In the genomic region with DNA sequence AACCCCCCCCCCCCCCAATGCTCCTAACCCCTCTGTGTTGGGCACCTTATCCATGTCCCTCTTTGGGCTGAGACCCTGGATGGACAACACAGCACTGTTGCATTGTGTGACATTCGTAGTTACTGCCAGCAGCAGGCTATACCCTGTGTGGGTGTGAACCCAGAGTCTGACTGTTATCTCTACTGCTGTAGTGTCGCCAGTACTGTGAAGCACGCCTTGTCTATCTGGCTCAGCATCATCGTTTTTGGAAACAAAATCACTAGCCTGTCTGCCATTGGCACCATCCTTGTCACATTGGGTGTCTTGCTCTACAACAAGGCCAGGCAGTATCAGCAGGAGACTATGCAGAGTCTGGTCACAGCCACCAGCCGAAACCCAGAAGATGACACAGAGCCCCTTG, we compare ENCODE assay signal across 39 mouse cellular contexts. TPM values are rescaled to one million over a fixed set of nuclear protein-coding genes. Genes with fewer than 3 reads are reported as not detected.
DNase-seq lines count a peak whose midpoint lies in the region; ATAC-seq and TF ChIP-seq lines count a peak whose summit lies in the region.
"Had no signal": no experiment of that assay in that cellular context is flagged by ENCODE, and none has a peak within 500 bp of the region (broad histone marks: within the 10 kb centered on the region; RNA-seq: fewer than 3 reads in every experiment).

No protein-coding gene starts in this region.

- H3K36me3 ChIP-seq in kidney, postnatal 0 days (ENCODE audit: insufficient read depth, low read length): peaks cover 53% of the 10 kb centered on the region
- H3K36me3 ChIP-seq in liver, embryonic 11.5 days (ENCODE audit: control insufficient read depth, insufficient read depth, low read length): peaks cover 36% of the 10 kb centered on the region
- peaks cover 60% of the 10 kb centered on the region for H3K36me3 ChIP-seq in liver, postnatal 0 days (replicated peaks; ENCODE audit: insufficient read depth, low read length)
- peaks cover 82% of the 10 kb centered on the region for H3K36me3 ChIP-seq in liver, embryonic 15.5 days (replicated peaks)

- no peak overlapping the region for H3K9ac ChIP-seq in kidney, postnatal 0 days (ENCODE audit: low read depth, low read length)
- no peak overlapping the region for H3K9ac ChIP-seq in liver, embryonic 11.5 days (ENCODE audit: low read depth, low read length)
- no peak overlapping the region for H3K9ac ChIP-seq in liver, postnatal 0 days (replicated peaks)
- H3K9ac ChIP-seq in liver, embryonic 15.5 days: no peak overlapping the region
- H3K9ac ChIP-seq: embryonic facial prominence, embryonic 12.5 days; hindbrain, embryonic 12.5 days; lung, embryonic 14.5 days; stomach, embryonic 15.5 days had no signal

- TF ChIP-seq EP300 in liver, postnatal 0 days (IDR thresholded peaks at IDR 0.05; ENCODE audit: low read depth): no peak

- H3K9me3 ChIP-seq in kidney, postnatal 0 days (replicated peaks; ENCODE audit: low read length): no peaks in the 10 kb centered on the region
- no peaks in the 10 kb centered on the region for H3K9me3 ChIP-seq in liver, embryonic 11.5 days (ENCODE audit: control insufficient read depth, low read length)
- H3K9me3 ChIP-seq in liver, postnatal 0 days (ENCODE audit: low read length): no peaks in the 10 kb centered on the region
- H3K9me3 ChIP-seq in liver, embryonic 15.5 days (replicated peaks): no peaks in the 10 kb centered on the region
- H3K9me3 ChIP-seq: embryonic facial prominence, embryonic 12.5 days; hindbrain, embryonic 12.5 days; stomach, embryonic 15.5 days had no signal

- TF ChIP-seq CTCF in kidney, postnatal 0 days (IDR thresholded peaks at IDR 0.05; ENCODE audit: low read depth): no peak
- TF ChIP-seq CTCF in liver, postnatal 0 days (IDR thresholded peaks at IDR 0.05; ENCODE audit: low read depth): no peak

- no peak for DNase-seq in kidney, postnatal 0 days (ENCODE audit: low spot score)
- no peak for DNase-seq in kidney, postnatal 14 days
- DNase-seq in liver, embryonic 11.5 days (ENCODE audit: low spot score): no peak
- no peak for DNase-seq in liver, postnatal 0 days
- no peak for DNase-seq in ovary, postnatal 10 days (ENCODE audit: low spot score)
- DNase-seq in gastrocnemius, adult 18-20 months (ENCODE audit: low spot score): no peak
- DNase-seq: adrenal gland, postnatal 10 days; cerebellum, adult 11 months; cerebellum, adult 9-11 months; embryo, embryonic 11 days; gastrocnemius, postnatal 10 days; heart, postnatal 14 days; kidney, adult 9 months; kidney, postnatal 25 days; left cerebral cortex, postnatal 4 days; lung, embryonic 14.5 days; lung, postnatal 14 days; thymus, adult 2 months; thymus, postnatal 4 days had no signal

- no peak overlapping the region for H3K4me3 ChIP-seq in kidney, postnatal 0 days (replicated peaks; ENCODE audit: low read depth, low read length)
- no peak overlapping the region for H3K4me3 ChIP-seq in liver, embryonic 11.5 days (ENCODE audit: low read depth, low read length)
- no peak overlapping the region for H3K4me3 ChIP-seq in liver, postnatal 0 days (ENCODE audit: low read depth, low read length)
- H3K4me3 ChIP-seq in liver, embryonic 15.5 days (replicated peaks): no peak overlapping the region
- H3K4me3 ChIP-seq: embryonic facial prominence, embryonic 12.5 days; hindbrain, embryonic 12.5 days; stomach, embryonic 15.5 days had no signal

- H3K27ac ChIP-seq in kidney, postnatal 0 days: no peak overlapping the region
- no peak overlapping the region for H3K27ac ChIP-seq in liver, embryonic 11.5 days (ENCODE audit: low read depth, low read length)
- H3K27ac ChIP-seq in liver, postnatal 0 days (ENCODE audit: low read depth): no peak overlapping the region
- H3K27ac ChIP-seq in liver, embryonic 15.5 days (replicated peaks): no peak overlapping the region
- H3K27ac ChIP-seq: embryonic facial prominence, embryonic 12.5 days; hindbrain, embryonic 12.5 days; hindbrain, postnatal 0 days; stomach, embryonic 15.5 days had no signal

- 0 out of 2 replicates have a peak, but pooled peaks have one; percentile 29 for ATAC-seq in kidney, postnatal 0 days (replicated peaks; ENCODE audit: low FRiP score, low read depth)
- ATAC-seq in liver, embryonic 11.5 days (replicated peaks; ENCODE audit: low FRiP score): peak; percentile 58; the same call in 1 of the 2 replicates
- ATAC-seq in liver, postnatal 0 days: no peak
- peak; percentile 44; the same call in 1 of the 2 replicates for ATAC-seq in erythroblast, adult 5-6 weeks (replicated peaks; ENCODE audit: low FRiP score, poor library complexity, severe bottlenecking)
- ATAC-seq in liver, embryonic 15.5 days (ENCODE audit: insufficient read depth): peak; percentile 52; the same call in 1 of the 2 replicates
- ATAC-seq: forebrain, embryonic 16.5 days; hindbrain, postnatal 0 days; intestine, embryonic 16.5 days; midbrain, embryonic 16.5 days; Patski had no signal

- no peaks in the 10 kb centered on the region for H3K27me3 ChIP-seq in kidney, postnatal 0 days (ENCODE audit: insufficient read depth, low read length)
- no peaks in the 10 kb centered on the region for H3K27me3 ChIP-seq in liver, embryonic 11.5 days (replicated peaks; ENCODE audit: control insufficient read depth, insufficient read depth, low read length)
- H3K27me3 ChIP-seq in liver, postnatal 0 days (ENCODE audit: insufficient read depth, low read length): no peaks in the 10 kb centered on the region
- H3K27me3 ChIP-seq in liver, embryonic 15.5 days: no peaks in the 10 kb centered on the region
- H3K27me3 ChIP-seq: embryonic facial prominence, embryonic 12.5 days; hindbrain, embryonic 12.5 days; Patski; stomach, embryonic 15.5 days had no signal

- WGBS in kidney, postnatal 0 days: 94% methylated on average over 5 of the region's 5 CpGs
- WGBS in liver, embryonic 11.5 days: 71% methylated on average over 5 of the region's 5 CpGs
- 63% methylated on average over 5 of the region's 5 CpGs for WGBS in liver, postnatal 0 days (ENCODE audit: insufficient replicate concordance)
- WGBS in liver, embryonic 15.5 days (ENCODE audit: insufficient replicate concordance): 52% methylated on average over 5 of the region's 5 CpGs

- H3K4me2 ChIP-seq in kidney, postnatal 0 days (ENCODE audit: low read length): no peak overlapping the region
- no peak overlapping the region for H3K4me2 ChIP-seq in liver, embryonic 11.5 days
- H3K4me2 ChIP-seq in liver, postnatal 0 days (ENCODE audit: low read depth, low read length): no peak overlapping the region
- H3K4me2 ChIP-seq in liver, embryonic 15.5 days: no peak overlapping the region
- H3K4me2 ChIP-seq: embryonic facial prominence, embryonic 12.5 days; hindbrain, embryonic 12.5 days; lung, embryonic 14.5 days; midbrain, embryonic 11.5 days; stomach, embryonic 15.5 days had no signal

- no peaks in the 10 kb centered on the region for H3K4me1 ChIP-seq in kidney, postnatal 0 days (replicated peaks; ENCODE audit: insufficient read depth, low read length)
- peaks cover 1% of the 10 kb centered on the region; the same call in 1 of the 2 replicates for H3K4me1 ChIP-seq in liver, embryonic 11.5 days (replicated peaks; ENCODE audit: control insufficient read depth, insufficient read depth, low read length)
- peaks cover 1% of the 10 kb centered on the region for H3K4me1 ChIP-seq in liver, postnatal 0 days (ENCODE audit: insufficient read depth)
- H3K4me1 ChIP-seq in liver, embryonic 15.5 days (replicated peaks): peaks cover 8% of the 10 kb centered on the region
- H3K4me1 ChIP-seq: embryonic facial prominence, embryonic 12.5 days; hindbrain, embryonic 12.5 days; stomach, embryonic 15.5 days had no signal

RNA-seq across cellular contexts. Expression of gene Cdk11b, which starts 6.3 kb away (rescaled TPM):
- 60.0 and 65.4 TPM in 2 replicates for polyA plus RNA-seq in kidney, postnatal 0 days (2015; fragmentation: Nextera tagmentation; extraction: Ambion mirVana)
- polyA plus RNA-seq in liver, embryonic 11.5 days (2014; fragmentation: Nextera tagmentation; extraction: Ambion mirVana): 57.9 and 64.9 TPM in 2 replicates
- 22.8 and 24.9 TPM in 2 replicates for polyA plus RNA-seq in liver, postnatal 0 days (2015; fragmentation: Nextera tagmentation; extraction: Ambion mirVana)
- total RNA-seq in erythroblast, adult 5-6 weeks (2015; ENCODE audit: low replicate concordance): 23.0 and 24.8 TPM in 2 replicates
- total RNA-seq in erythroblast, adult 5-6 weeks (2017; ENCODE audit: low replicate concordance): 20.7 and 51.7 TPM in 2 replicates
- polyA plus RNA-seq in liver, embryonic 15.5 days (2015; fragmentation: Nextera tagmentation; extraction: Ambion mirVana): 18.6 and 19.9 TPM in 2 replicates
- total RNA-seq in gastrocnemius, adult 18-20 months (2021): 10 to 100 TPM; 29.4 to 30.4 TPM

RNA-seq across cellular contexts. Expression of gene Slc35e2, which starts 17.1 kb away (rescaled TPM):
- polyA plus RNA-seq in kidney, postnatal 0 days (2015; fragmentation: Nextera tagmentation; extraction: Ambion mirVana): 6.4 and 6.6 TPM in 2 replicates
- 13.4 and 14.5 TPM in 2 replicates for polyA plus RNA-seq in liver, embryonic 11.5 days (2014; fragmentation: Nextera tagmentation; extraction: Ambion mirVana)
- polyA plus RNA-seq in liver, postnatal 0 days (2015; fragmentation: Nextera tagmentation; extraction: Ambion mirVana): 5.4 and 5.6 TPM in 2 replicates
- 10.4 and 13.8 TPM in 2 replicates for total RNA-seq in erythroblast, adult 5-6 weeks (2015; ENCODE audit: low replicate concordance)
- total RNA-seq in erythroblast, adult 5-6 weeks (2017; ENCODE audit: low replicate concordance): 7.6 and 13.2 TPM in 2 replicates
- polyA plus RNA-seq in liver, embryonic 15.5 days (2015; fragmentation: Nextera tagmentation; extraction: Ambion mirVana): 5.4 and 5.9 TPM in 2 replicates
- total RNA-seq in gastrocnemius, adult 18-20 months (2021): 1 to 10 TPM; 3.8 to 4.4 TPM

RNA-seq across cellular contexts. Expression of gene Gm10563, which starts 26.9 kb away (rescaled TPM):
- not detected in 2 replicates for polyA plus RNA-seq in kidney, postnatal 0 days (2015; fragmentation: Nextera tagmentation; extraction: Ambion mirVana)
- not detected in 2 replicates for polyA plus RNA-seq in liver, embryonic 11.5 days (2014; fragmentation: Nextera tagmentation; extraction: Ambion mirVana)
- not detected in 2 replicates for polyA plus RNA-seq in liver, postnatal 0 days (2015; fragmentation: Nextera tagmentation; extraction: Ambion mirVana)
- total RNA-seq in erythroblast, adult 5-6 weeks (2015; ENCODE audit: low replicate concordance): not detected in 2 replicates
- total RNA-seq in erythroblast, adult 5-6 weeks (2017; ENCODE audit: low replicate concordance): not detected in 2 replicates
- polyA plus RNA-seq in liver, embryonic 15.5 days (2015; fragmentation: Nextera tagmentation; extraction: Ambion mirVana): not detected in 2 replicates
- total RNA-seq in gastrocnemius, adult 18-20 months (2021): not detected
- total RNA-seq: adrenal gland, postnatal 10 days; gastrocnemius, postnatal 10 days; heart, adult 8-10 months; heart, postnatal 14 days; hindbrain, postnatal 0 days; layer of hippocampus, postnatal 14 days; left cerebral cortex, postnatal 4 days; MEL; neutrophil, adult 5-6 weeks had no signal
- polyA plus RNA-seq: embryonic facial prominence, embryonic 12.5 days; forebrain, embryonic 11.5 days; forebrain, embryonic 16.5 days; gonadal fat pad, adult 2 months; heart, embryonic 14.5 days; hindbrain, embryonic 12.5 days; hindbrain, postnatal 0 days; intestine, embryonic 16.5 days; limb, embryonic 14.5 days; lung, embryonic 14.5 days; midbrain, embryonic 11.5 days; midbrain, embryonic 16.5 days; neural tube, embryonic 11.5 days; Patski; stomach, embryonic 15.5 days; thymus, adult 2 months had no signal

RNA-seq across cellular contexts. Expression of gene Mmp23, which starts 34.9 kb away (rescaled TPM):
- 77.2 and 80.3 TPM in 2 replicates for polyA plus RNA-seq in kidney, postnatal 0 days (2015; fragmentation: Nextera tagmentation; extraction: Ambion mirVana)
- 13.6 and 13.7 TPM in 2 replicates for polyA plus RNA-seq in liver, embryonic 11.5 days (2014; fragmentation: Nextera tagmentation; extraction: Ambion mirVana)
- polyA plus RNA-seq in liver, postnatal 0 days (2015; fragmentation: Nextera tagmentation; extraction: Ambion mirVana): 5.9 and 6.8 TPM in 2 replicates
- total RNA-seq in erythroblast, adult 5-6 weeks (2015; ENCODE audit: low replicate concordance): 1.9 TPM in 1 of 2 replicates, not detected in the other
- not detected in 2 replicates for total RNA-seq in erythroblast, adult 5-6 weeks (2017; ENCODE audit: low replicate concordance)
- 4.9 TPM in 2 replicates for polyA plus RNA-seq in liver, embryonic 15.5 days (2015; fragmentation: Nextera tagmentation; extraction: Ambion mirVana)
- total RNA-seq in gastrocnemius, adult 18-20 months (2021): 1 to 10 TPM in 1 of 2 experiments, under 1 TPM in 1; 0.53 to 1.8 TPM

RNA-seq across cellular contexts. Expression of gene Mib2, which starts 50.7 kb away (rescaled TPM):
- polyA plus RNA-seq in kidney, postnatal 0 days (2015; fragmentation: Nextera tagmentation; extraction: Ambion mirVana): 19.6 and 21.0 TPM in 2 replicates
- 10.4 and 12.2 TPM in 2 replicates for polyA plus RNA-seq in liver, embryonic 11.5 days (2014; fragmentation: Nextera tagmentation; extraction: Ambion mirVana)
- 3.4 and 4.3 TPM in 2 replicates for polyA plus RNA-seq in liver, postnatal 0 days (2015; fragmentation: Nextera tagmentation; extraction: Ambion mirVana)
- total RNA-seq in erythroblast, adult 5-6 weeks (2015; ENCODE audit: low replicate concordance): 0.77 and 0.84 TPM in 2 replicates
- 2.1 and 3.2 TPM in 2 replicates for total RNA-seq in erythroblast, adult 5-6 weeks (2017; ENCODE audit: low replicate concordance)
- polyA plus RNA-seq in liver, embryonic 15.5 days (2015; fragmentation: Nextera tagmentation; extraction: Ambion mirVana): 3.8 and 5.2 TPM in 2 replicates
- total RNA-seq in gastrocnemius, adult 18-20 months (2021): 10 to 100 TPM; 16.1 to 16.8 TPM
